Comparison of ENCODE assay signal across 8 mouse cellular contexts in the genomic region with DNA sequence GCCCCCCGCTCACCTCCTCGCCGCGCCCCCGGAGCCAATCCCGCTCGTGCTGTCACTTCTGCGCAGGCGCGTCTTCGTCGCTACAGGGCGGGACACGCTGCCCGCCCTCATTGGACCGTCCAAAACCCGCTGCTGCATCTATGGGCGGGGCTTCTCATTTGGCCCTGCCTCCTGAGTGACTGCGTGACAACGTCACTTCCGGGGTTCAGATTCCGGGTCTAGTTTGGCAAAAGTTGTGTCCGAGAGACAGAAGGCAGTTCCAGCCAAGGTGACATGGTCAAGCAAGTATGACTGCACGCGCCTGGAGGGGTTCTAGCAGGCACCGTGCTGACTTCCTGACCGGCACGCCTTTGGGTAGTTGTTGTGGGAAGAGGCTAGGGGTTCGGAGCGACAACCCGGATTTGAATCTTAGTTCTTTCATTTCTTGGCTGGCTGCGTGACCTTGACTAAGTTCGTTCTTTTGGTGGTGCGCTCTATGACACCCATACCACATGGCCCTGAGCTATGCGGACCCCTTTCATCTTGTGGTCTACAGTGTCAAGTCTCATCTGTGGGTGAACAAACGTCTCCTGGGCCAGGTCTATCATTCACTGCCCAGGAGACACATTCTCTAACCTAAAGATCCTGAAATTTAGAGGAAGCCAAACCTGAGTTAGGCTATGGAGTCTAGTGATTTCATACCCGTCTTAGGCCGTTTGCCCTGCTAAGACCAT. TPM values are rescaled to one million over a fixed set of nuclear protein-coding genes. Genes with fewer than 3 reads are reported as not detected.
DNase-seq lines count a peak whose midpoint lies in the region; ATAC-seq and TF ChIP-seq lines count a peak whose summit lies in the region.

Gene Fkbp2, minus strand, starts transcription at position 121 of the 713 bp plus-strand sequence.

- TF ChIP-seq POLR2A in kidney, adult 2 months (IDR thresholded peaks at IDR 0.05; ENCODE audit: low read depth, low read length), result peak; percentile 98
- peak; percentile 89 for TF ChIP-seq POLR2A in spleen, adult 2 months (IDR thresholded peaks at IDR 0.05; ENCODE audit: low read depth, low read length)

- peak; percentile 94 for DNase-seq in 3134 (ENCODE audit: extremely low read depth, insufficient read length, low spot score)
- peak; percentile 99 for DNase-seq in adrenal gland, postnatal 36 days
- peak; percentile 99 for DNase-seq in heart, adult 18-20 months
- DNase-seq in kidney, adult 2 months, result peak; percentile 100
- DNase-seq in spleen, adult 2 months (ENCODE audit: low read depth in 1 of 2, low spot score in 2 of 2), result peak; percentile 97 to 98

- ATAC-seq in embryonic facial prominence, embryonic 13.5 days (ENCODE audit: insufficient number of reproducible peaks, insufficient read depth, low FRiP score, low TSS enrichment, low read depth), result peak; percentile 89
- peak; percentile 83 for ATAC-seq in limb, embryonic 12.5 days (ENCODE audit: insufficient number of reproducible peaks, insufficient read depth, low FRiP score, low TSS enrichment, low read depth)
- peak; percentile 90 for ATAC-seq in midbrain, embryonic 15.5 days (replicated peaks)

- 2% methylated on average over 38 of the region's 38 CpGs for WGBS in embryonic facial prominence, embryonic 13.5 days
- 1% methylated on average over 38 of the region's 38 CpGs for WGBS in kidney, adult 2 months
- 2% methylated on average over 38 of the region's 38 CpGs for WGBS in limb, embryonic 12.5 days
- WGBS in midbrain, embryonic 15.5 days, result 2% methylated on average over 38 of the region's 38 CpGs
- WGBS in spleen, adult 2 months, result under 1% methylated on average over 38 of the region's 38 CpGs

- no peaks in the 10 kb centered on the region for H3K27me3 ChIP-seq in embryonic facial prominence, embryonic 13.5 days
- H3K27me3 ChIP-seq in kidney, adult 2 months (replicated peaks; ENCODE audit: control insufficient read depth, insufficient read depth, low read length), result no peaks in the 10 kb centered on the region
- no peaks in the 10 kb centered on the region for H3K27me3 ChIP-seq in limb, embryonic 12.5 days
- H3K27me3 ChIP-seq in midbrain, embryonic 15.5 days (replicated peaks), result no peaks in the 10 kb centered on the region
- H3K27me3 ChIP-seq in spleen, adult 2 months (ENCODE audit: control insufficient read depth, insufficient read depth, low read length), result no peaks in the 10 kb centered on the region

- no peaks in the 10 kb centered on the region for H3K9me3 ChIP-seq in embryonic facial prominence, embryonic 13.5 days
- no peaks in the 10 kb centered on the region for H3K9me3 ChIP-seq in limb, embryonic 12.5 days
- H3K9me3 ChIP-seq in midbrain, embryonic 15.5 days, result no peaks in the 10 kb centered on the region

- H3K4me1 ChIP-seq in embryonic facial prominence, embryonic 13.5 days, result peaks cover 44% of the 10 kb centered on the region
- H3K4me1 ChIP-seq in kidney, adult 2 months (ENCODE audit: control insufficient read depth, insufficient read depth, low read length), result peaks cover 18% of the 10 kb centered on the region; the same call in 1 of the 2 replicates
- peaks cover 45% of the 10 kb centered on the region for H3K4me1 ChIP-seq in limb, embryonic 12.5 days (replicated peaks)
- peaks cover 43% of the 10 kb centered on the region for H3K4me1 ChIP-seq in midbrain, embryonic 15.5 days
- H3K4me1 ChIP-seq in spleen, adult 2 months (ENCODE audit: control insufficient read depth, insufficient read depth, insufficient read length), result peaks cover 13% of the 10 kb centered on the region; the same call in 1 of the 2 replicates

- peak within 1 kb of the TSS; percentile 66 for H3K4me3 ChIP-seq in embryonic facial prominence, embryonic 13.5 days
- H3K4me3 ChIP-seq in kidney, adult 2 months (ENCODE audit: insufficient read depth, low read depth, low read length), result peak within 1 kb of the TSS; percentile 84
- peak within 1 kb of the TSS; percentile 67 for H3K4me3 ChIP-seq in limb, embryonic 12.5 days (replicated peaks)
- H3K4me3 ChIP-seq in midbrain, embryonic 15.5 days, result peak within 1 kb of the TSS; percentile 50
- peak within 1 kb of the TSS; percentile 91 for H3K4me3 ChIP-seq in spleen, adult 2 months (ENCODE audit: extremely low read depth, insufficient read depth, insufficient read length)

- peaks cover 55% of the 10 kb centered on the region for H3K36me3 ChIP-seq in embryonic facial prominence, embryonic 13.5 days
- H3K36me3 ChIP-seq in kidney, adult 2 months (ENCODE audit: control insufficient read depth, insufficient read depth, low read length), result no peaks in the 10 kb centered on the region
- peaks cover 56% of the 10 kb centered on the region for H3K36me3 ChIP-seq in limb, embryonic 12.5 days
- peaks cover 12% of the 10 kb centered on the region for H3K36me3 ChIP-seq in midbrain, embryonic 15.5 days (replicated peaks)
- H3K36me3 ChIP-seq in spleen, adult 2 months (ENCODE audit: control insufficient read depth, insufficient read depth, low read length), result peaks cover 4% of the 10 kb centered on the region; the same call in 1 of the 2 replicates

- peak within 1 kb of the TSS; percentile 80 for H3K9ac ChIP-seq in embryonic facial prominence, embryonic 13.5 days
- H3K9ac ChIP-seq in limb, embryonic 12.5 days (replicated peaks), result peak within 1 kb of the TSS; percentile 80
- peak within 1 kb of the TSS; percentile 64 for H3K9ac ChIP-seq in midbrain, embryonic 15.5 days

- peak within 1 kb of the TSS; percentile 91 for H3K27ac ChIP-seq in embryonic facial prominence, embryonic 13.5 days
- peak within 1 kb of the TSS; percentile 98 for H3K27ac ChIP-seq in kidney, adult 2 months (ENCODE audit: insufficient read depth, low read depth, low read length)
- H3K27ac ChIP-seq in limb, embryonic 12.5 days, result peak within 1 kb of the TSS; percentile 92
- peak within 1 kb of the TSS; percentile 91 for H3K27ac ChIP-seq in midbrain, embryonic 15.5 days
- H3K27ac ChIP-seq in spleen, adult 2 months (ENCODE audit: insufficient read depth, low read length), result peak within 1 kb of the TSS; percentile 92

- peak within 1 kb of the TSS; percentile 85 for H3K4me2 ChIP-seq in embryonic facial prominence, embryonic 13.5 days
- H3K4me2 ChIP-seq in limb, embryonic 12.5 days, result peak within 1 kb of the TSS; percentile 80
- peak within 1 kb of the TSS; percentile 80 for H3K4me2 ChIP-seq in midbrain, embryonic 15.5 days

- no peak for TF ChIP-seq CTCF in kidney, adult 2 months (conservative IDR thresholded peaks at IDR 0.05; ENCODE audit: insufficient read depth, insufficient read length, low read depth, low read length)
- TF ChIP-seq CTCF in spleen, adult 2 months (IDR thresholded peaks at IDR 0.05; ENCODE audit: extremely low read depth, insufficient read depth, insufficient read length, insufficient replicate concordance), result no peak

RNA-seq across cellular contexts. Expression of gene Fkbp2, which starts in this region (rescaled TPM):
- total RNA-seq in adrenal gland, postnatal 36 days (2021), result 100 to 1,000 TPM in 1 of 2 experiments, 10 to 100 TPM in 1; 93.3 to 103 TPM
- 84.4 and 95.1 TPM in 2 replicates for polyA plus RNA-seq in embryonic facial prominence, embryonic 13.5 days (2015; fragmentation: Nextera tagmentation; extraction: Ambion mirVana)
- total RNA-seq in heart, adult 18-20 months (2021), result 10 to 100 TPM; 18.9 to 19.1 TPM
- polyA plus RNA-seq in kidney, adult 2 months (2012; rRNA removed), result 96.3 and 136 TPM in 2 replicates
- 65.8 and 73.6 TPM in 2 replicates for polyA plus RNA-seq in limb, embryonic 12.5 days (2016; fragmentation: Nextera tagmentation; extraction: Ambion mirVana)
- polyA plus RNA-seq in midbrain, embryonic 15.5 days (2015; fragmentation: Nextera tagmentation; extraction: Ambion mirVana), result 120 and 126 TPM in 2 replicates
- 22.1 and 26.2 TPM in 2 replicates for polyA plus RNA-seq in spleen, adult 2 months (2012; rRNA removed)

Comparison
In these comparisons a context has a peak if more than half of its experiments do, and no peak if none do; other contexts are left out.
1. Peak in every context shown above with its lines: DNase-seq, ATAC-seq, H3K4me3 ChIP-seq and H3K27ac ChIP-seq.
2. RNA of gene Fkbp2 (total RNA-seq): 93.3 to 103 TPM in adrenal gland, postnatal 36 days; 18.9 to 19.1 TPM in heart, adult 18-20 months; every median in the first group is over 4 times any median in the second.